Mouse (Mus musculus) ovary, adult 10 weeks (tissue): ENCODE measurements around the gene Nfix. TPM values are rescaled to one million over a fixed set of nuclear protein-coding genes. Genes with fewer than 3 reads are reported as not detected.

ENCODE experiments used
- polyA plus RNA-seq: library from polyadenylated mRNA; stranded (reverse); fragments of 350-450 nt; fragmentation: Illumina TruSeq; extraction: RNeasy Lipid Tissue Mini Kit (QIAGEN cat#74804); gene quantifications from one replicate; pipeline ENCODE4 v1.2.3, GENCODE M21; 2014

Nfix gene
- 44.0 TPM for polyA plus RNA-seq

DNA sequence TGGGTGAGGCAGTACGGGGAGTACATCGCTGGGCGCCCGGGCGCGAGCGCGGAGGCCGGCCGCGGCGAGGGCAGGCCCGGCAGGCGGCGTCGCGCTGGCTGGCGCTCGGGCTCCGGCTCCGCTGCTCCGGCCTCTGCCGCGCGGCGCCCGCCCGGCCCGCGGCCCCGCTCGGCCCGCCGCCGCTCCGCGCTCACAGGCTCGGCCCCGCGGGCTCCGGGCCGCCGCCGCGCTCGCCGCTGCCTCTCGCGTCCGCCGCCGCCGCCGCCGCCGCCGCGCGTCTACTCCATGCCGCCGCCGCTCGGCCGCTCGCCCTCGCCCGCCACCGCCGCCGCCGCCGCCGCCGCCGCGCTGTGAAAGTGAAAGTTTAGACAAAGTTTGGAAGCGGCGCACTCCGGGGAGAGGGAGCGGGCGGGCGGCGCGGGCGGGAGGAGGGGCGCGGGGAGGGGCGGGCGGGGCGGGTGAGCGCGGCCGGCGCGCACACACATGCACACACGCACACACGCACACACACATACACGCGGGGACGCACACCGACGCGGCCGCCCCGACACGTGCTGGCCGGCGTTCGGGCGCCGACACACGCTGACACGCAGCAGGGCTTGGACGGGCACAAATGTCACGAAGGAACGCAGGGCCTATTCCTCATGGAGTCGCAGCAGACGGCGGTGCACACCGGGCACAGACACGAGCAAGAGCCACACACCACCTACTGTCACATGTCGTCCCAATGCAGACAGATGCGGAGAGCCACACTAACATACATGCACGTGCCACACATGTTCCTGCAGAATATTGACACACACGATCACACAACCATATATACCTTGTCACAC, at the start of gene Nfix:
Nfix (minus strand) TSS at position 346 of the 833 bp plus-strand sequence.

DNA sequence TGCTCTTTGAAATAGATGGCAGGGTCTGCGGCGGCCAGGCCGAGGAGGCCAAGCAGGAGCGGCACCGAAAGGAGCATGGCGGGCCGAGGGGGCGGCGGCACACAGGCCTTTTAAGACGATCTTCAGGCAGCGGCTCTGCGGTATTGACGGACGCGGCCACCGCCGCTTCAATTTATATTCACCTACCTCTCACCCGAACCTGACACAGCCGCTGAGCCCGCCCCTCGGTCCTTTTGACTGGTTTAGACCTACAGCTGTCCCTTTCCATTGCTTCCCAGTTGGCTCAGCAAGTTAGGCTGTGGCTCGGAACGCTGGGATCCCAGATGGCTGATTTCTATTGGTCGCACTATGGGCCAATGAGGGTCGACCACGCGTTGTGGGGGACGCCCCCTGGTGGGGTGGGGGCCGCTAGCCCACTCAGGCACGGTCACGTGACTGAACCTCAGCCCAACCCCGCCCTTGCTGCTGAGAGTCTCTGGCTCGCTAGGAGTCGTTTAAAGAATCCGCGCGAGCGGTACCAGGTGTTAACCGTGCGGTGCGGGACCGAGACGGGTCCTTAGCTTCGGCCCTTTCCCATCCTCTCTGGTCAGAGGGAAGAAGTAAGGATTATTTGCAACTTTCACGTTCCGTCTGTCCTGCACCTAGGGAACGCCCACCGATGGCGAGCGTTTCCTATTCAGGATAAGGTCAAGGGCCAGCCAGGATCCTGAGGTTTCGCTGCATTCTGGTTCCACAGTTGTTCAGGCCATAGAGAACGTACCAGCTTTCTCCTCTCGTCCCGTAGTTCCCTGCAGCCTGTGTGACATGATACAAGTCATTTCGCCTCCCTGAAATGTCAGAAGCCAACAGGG, 46.8 kb upstream of the Nfix start, which contains the start of gene Calr:
Calr (minus strand) TSS at position 213 of the 851 bp plus-strand sequence.

DNA sequence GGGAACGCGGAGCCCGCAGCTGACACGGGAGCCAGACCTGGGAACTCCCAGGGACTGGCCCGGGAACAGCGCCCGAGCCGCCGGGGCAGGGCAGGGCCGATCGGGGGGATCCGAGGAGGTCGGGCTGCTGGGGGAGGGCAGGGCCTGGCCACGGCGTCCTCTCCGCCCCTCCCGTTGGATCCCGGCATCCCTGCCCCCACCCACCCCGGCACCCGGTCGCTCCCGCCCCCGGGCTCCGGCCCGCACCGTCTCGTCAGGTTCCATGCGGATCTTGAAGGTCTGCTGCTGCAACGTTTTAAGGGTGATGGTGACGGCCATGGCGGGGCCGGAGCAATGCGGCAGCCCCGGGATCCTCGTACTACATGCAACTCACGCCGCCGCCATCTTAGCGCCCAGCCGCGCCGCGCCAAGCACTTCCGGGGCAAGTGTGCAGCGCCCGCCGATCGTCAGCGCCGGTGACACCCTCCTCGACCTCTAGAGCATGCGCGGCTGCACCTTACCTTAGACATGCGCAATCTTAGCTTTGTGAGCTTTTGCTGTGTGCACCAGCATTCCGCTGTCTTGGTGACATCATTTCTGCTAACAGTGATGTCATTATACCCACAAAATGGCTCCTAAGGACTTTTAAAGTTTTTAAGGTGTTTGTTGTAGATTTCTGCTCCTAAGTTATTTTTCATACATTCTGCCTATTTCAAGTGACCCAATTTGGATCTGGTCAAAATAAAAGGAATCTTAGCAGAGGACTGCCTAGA, 40.3 kb upstream of the Nfix start, which contains the start of gene Rad23a:
Rad23a (minus strand) TSS at position 418 of the 752 bp plus-strand sequence.

DNA sequence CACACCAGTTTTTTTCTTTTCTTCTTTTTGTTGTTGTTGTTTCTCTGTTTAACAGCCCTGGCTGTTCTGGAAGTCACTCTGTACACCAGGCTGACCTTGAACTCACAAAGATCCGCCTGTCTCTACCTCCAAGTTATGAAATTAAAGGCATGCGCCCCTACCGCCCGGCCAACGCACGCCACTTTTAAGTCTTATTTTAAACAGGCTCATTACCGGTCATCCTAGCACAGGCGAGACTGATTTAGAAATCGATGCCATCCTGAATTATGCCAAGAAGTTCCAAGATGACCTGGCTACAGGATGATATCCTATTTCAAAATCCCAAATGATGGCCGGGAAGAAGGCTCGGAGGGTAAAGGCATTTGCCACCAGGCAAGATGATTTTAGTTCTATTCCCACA, 31.3 kb upstream of the Nfix start, which contains the start of gene Gadd45gip1:
Gadd45gip1 (plus strand) TSS at position 33 of the 400 bp plus-strand sequence.

DNA sequence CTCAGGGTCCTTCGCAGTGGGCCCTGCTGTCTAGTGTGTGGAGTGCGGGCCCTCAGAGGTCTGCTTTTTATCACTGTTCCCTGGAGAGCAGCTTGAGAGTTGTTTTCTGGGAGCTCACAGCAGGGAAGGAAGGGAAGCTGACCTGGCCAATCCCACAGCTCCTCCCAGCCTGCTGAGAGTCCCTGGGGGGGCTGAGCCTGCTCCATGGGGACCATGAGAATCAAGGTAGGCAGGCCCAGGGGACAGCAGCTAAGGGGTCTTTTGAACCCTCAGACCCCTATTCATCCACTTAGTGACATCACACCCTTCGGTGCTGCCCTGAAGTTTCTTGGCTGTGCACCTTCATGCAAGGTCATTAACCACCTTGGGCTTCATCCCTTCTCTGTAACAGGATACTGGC, 22.6 kb upstream of the Nfix start, which contains the start of gene Dand5:
Dand5 (minus strand) TSS at position 101 of the 400 bp plus-strand sequence.

DNA sequence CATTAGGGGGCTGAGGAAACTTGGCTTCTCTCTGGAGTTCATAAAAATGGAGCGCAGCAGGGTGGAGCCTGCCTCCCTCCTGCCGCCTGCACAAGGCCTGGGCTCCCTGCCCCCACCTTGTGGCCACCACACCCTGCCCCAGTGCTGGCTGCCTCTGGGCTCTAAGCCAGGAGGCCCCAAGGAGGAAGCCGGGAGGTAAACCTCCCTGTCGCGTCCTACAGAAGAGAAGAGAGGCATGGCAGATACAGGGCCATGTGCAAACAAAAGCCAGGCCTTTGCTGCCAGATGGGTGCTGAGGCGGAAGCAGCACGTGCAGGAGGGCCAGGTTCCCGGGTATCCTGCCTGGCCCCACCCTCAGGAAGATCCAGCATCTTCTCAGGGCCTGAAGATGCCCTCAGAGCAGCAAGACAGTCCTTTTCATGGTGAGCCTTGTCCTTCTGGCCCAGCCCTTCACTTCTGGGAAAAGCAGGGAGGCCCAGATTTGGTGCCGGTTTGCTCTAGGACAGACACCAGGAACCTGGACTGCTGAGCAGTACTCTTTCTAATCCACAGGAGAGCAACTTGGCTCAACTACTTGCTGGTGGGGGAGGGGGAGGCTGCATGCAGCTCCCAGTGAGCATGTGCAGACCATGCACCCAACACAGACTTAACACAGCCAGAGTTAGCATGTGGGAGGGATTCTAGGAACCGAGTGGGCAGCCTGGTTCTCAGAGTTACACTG, 77.1 kb downstream of the Nfix start, which contains the start of gene G430095P16Rik:
G430095P16Rik (plus strand) TSS at position 158 of the 721 bp plus-strand sequence.

DNA sequence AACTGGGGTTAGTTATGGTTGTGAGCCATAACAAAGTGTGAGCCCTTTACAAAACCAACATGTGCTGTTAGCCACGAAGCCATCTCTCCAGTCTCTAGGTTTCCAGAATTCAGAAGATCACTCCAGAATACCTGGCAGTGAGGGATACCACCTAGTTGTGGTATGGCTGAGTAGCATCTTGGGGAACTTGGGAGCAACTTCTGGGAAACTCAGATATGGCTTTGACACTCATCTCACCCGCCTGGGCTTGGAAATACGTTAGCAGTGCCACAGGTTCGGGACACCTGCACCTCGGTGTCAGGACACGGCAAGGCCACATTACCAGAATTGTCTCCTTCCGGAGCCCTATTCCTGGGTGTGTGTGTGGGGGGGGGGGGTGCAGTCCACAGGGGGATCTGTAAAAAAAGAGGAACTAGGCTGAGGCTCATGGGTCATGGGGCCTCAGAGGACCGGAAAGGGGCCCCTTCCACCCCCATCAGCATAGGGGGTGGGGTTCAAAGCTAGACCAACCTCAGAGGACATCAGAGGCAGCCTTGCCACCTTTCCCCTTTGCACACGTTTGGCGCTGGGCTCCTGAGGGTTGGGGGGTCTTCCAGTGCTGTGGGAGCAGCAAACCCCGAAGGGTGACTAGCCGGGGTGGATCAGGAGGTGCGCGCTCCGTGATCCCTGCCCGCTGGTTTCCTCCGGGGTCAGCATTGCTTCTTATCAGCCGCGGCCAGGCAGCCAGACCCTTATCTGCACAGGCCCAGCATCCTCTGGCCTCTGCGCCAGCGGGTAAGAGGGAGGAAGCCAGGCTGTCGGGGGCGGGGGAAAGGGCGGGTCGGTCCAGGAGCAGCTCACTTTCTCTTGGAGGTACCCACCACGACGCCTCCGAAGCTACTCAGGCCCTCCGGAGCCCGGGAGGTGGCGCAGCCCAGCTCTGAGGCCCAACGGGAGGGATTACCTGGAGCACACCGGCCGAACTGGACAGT, 98.9 kb downstream of the Nfix start, which contains the start of gene Lyl1:
Lyl1 (plus strand) TSS at position 517 of the 971 bp plus-strand sequence.

DNA sequence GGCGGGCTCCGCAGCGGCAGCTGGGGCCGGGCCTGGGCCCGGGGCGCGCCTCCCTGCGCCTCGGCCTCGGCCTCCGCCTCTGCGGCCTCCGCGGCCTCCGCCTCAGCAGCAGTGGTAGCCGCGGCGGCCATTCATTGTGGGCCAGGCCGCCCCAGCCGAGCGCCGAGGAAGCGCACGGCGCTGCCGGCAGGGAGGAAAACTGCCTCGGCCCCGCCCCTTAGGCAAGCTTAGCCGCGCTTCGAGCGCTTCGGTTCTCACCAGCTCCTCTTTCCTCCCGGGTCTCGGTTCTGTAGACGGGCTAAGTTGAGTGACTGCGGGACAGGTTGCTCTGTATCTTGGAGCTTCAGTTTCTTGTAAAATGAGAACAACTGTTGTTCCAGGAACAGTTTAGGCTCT, 112.4 kb downstream of the Nfix start, which contains the start of gene Nacc1:
Nacc1 (minus strand) TSS at position 158 of the 396 bp plus-strand sequence.

DNA sequence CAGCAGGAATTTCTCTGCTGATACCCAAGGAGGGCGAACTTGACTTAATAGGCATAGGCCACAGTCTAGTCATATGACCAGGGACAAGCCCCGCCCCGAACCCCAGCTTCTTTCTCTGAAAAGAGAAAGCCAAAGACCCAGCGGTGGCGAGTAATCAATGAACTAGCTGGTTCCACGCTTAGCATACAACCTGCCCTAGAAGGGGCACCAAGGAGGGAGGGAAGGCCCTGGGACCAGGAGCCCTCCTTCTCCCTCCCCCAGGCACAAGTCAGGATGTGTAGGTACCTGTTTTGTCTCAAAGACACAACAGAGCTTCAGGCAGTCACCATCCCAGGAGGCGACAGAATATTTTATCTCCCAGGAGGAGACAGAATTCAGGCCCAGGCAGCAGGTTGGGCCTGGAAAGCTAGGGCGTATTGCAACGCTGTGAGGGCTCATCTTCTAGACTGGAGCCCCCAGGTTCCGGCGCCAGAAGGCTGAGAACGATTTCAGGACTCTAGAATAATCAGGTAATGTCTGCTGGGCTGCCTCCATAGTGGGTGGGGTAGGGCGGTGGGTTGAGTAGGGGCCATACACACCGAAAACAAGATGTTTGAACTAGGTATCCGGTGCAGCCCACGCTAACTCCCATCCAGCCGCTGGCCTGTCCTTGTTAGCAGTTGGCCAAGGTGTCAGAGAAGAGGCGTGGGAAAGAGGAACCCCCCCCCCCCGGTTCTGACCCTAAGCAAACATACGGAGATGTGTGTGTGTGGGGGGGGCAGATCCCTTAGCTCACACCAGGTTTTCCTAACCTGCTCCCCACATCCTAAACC, 113.7 kb downstream of the Nfix start, which contains the start of gene Trmt1:
Trmt1 (plus strand) TSS at position 117 of the 812 bp plus-strand sequence.

DNA sequence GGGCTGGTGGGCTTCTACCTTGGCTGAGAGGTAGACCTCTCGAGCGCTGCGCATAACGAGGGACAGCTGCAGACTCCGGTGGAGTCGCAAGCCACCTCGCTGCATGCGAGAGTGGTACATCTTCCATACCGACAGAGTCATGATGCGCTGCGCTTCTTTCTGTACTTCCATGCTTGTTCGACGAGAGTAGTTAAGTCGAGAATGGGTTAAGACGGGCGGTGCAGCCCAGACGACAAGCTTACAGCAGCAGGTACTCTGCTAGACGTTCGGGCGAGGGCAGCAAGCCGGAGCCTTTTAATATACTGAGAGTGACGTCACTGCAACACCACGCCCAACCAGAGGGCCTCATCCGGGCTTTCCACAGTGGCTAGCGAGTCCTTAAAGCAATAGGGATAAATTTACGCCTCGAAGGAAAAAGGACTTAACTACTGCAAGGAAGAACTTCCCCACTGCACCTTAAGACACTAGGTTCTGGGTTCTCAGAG, 137.5 kb downstream of the Nfix start, which contains the start of gene Ier2:
Ier2 (minus strand) TSS at position 272 of the 485 bp plus-strand sequence.

Other genes starting within 250 kb of the Nfix start
- 2.1 TPM for gene Ier2, start 137.5 kb downstream of the Nfix start, polyA plus RNA-seq
- gene Trmt1, start 114.0 kb downstream of the Nfix start, polyA plus RNA-seq = 10.8 TPM
- 2.3 TPM for gene Nacc1, start 112.5 kb downstream of the Nfix start, polyA plus RNA-seq
- gene Lyl1, start 98.9 kb downstream of the Nfix start, polyA plus RNA-seq = not detected
- gene G430095P16Rik, start 77.3 kb downstream of the Nfix start, polyA plus RNA-seq = not detected
- gene Dand5, start 22.5 kb upstream of the Nfix start, polyA plus RNA-seq = 2.4 TPM
- gene Gadd45gip1, start 31.2 kb upstream of the Nfix start, polyA plus RNA-seq = 1.1 TPM
- 3.2 TPM for gene Rad23a, start 40.3 kb upstream of the Nfix start, polyA plus RNA-seq
- gene Calr, start 46.6 kb upstream of the Nfix start, polyA plus RNA-seq = 1,005 TPM
- 4.1 TPM for gene Farsa, start 56.6 kb upstream of the Nfix start, polyA plus RNA-seq
- 32.4 TPM for gene Syce2, start 71.8 kb upstream of the Nfix start, polyA plus RNA-seq
- gene Gcdh, start 93.6 kb upstream of the Nfix start, polyA plus RNA-seq = 32.8 TPM
- not detected for gene Klf1, start 101.6 kb upstream of the Nfix start, polyA plus RNA-seq
- 2.5 TPM for gene Dnase2a, start 108.2 kb upstream of the Nfix start, polyA plus RNA-seq
- not detected for gene Mast1, start 137.0 kb upstream of the Nfix start, polyA plus RNA-seq
- not detected for gene Rtbdn, start 146.6 kb upstream of the Nfix start, polyA plus RNA-seq
- gene Gm49661, start 169.1 kb upstream of the Nfix start, polyA plus RNA-seq = not detected
- gene Prdx2, start 169.2 kb upstream of the Nfix start, polyA plus RNA-seq = 36.9 TPM
- 2.6 TPM for gene Rnaseh2a, start 169.4 kb upstream of the Nfix start, polyA plus RNA-seq
- 0.34 TPM for gene Junb, start 178.4 kb upstream of the Nfix start, polyA plus RNA-seq
- 2.3 TPM for gene Hook2, start 190.3 kb upstream of the Nfix start, polyA plus RNA-seq
- gene Best2, start 214.2 kb upstream of the Nfix start, polyA plus RNA-seq = not detected
- 6.7 TPM for gene Asna1, start 224.9 kb upstream of the Nfix start, polyA plus RNA-seq
- gene Trir, start 226.5 kb upstream of the Nfix start, polyA plus RNA-seq = 5.3 TPM
- 14.1 TPM for gene Tnpo2, start 236.6 kb upstream of the Nfix start, polyA plus RNA-seq